Mouse (Mus musculus) C2C12 (cell line): Measurements from ENCODE around the gene Pkdrej. TPM values are rescaled to one million over a fixed set of nuclear protein-coding genes. Genes with fewer than 3 reads are reported as not detected.

Experiments used
- H3K27me3 ChIP-seq: one replicate; pipeline ENCODE4 v1.6.1; 2011; ENCODE audit not compliant: control insufficient read depth, insufficient read depth, insufficient read length
- H3K36me3 ChIP-seq: one replicate; pipeline ENCODE4 v1.6.1; 2011; ENCODE audit not compliant: control insufficient read depth, insufficient read depth
- H3K4me3 ChIP-seq: one replicate; pipeline ENCODE4 v1.5.1; 2011; ENCODE audit warnings: mild to moderate bottlenecking, control low read depth; ENCODE audit not compliant: poor library complexity, insufficient read depth, severe bottlenecking
- H3K79me2 ChIP-seq: one replicate; pipeline ENCODE4 v1.6.1; 2011; ENCODE audit not compliant: control insufficient read depth, insufficient read depth
- H3K79me3 ChIP-seq: one replicate; pipeline ENCODE4 v1.6.1; 2011; ENCODE audit warnings: low read depth, control low read depth
- H3ac ChIP-seq: one replicate; pipeline ENCODE3; 2011; ENCODE audit warnings: low read depth; ENCODE audit not compliant: control insufficient read depth, insufficient read length
- CEBPB ChIP-seq: IDR thresholded peaks from one replicate; pipeline ENCODE4 v1.6.1; 2011; ENCODE audit warnings: low read depth, mild to moderate bottlenecking, control low read depth, moderate library complexity
- CTCF ChIP-seq: IDR thresholded peaks from one replicate; pipeline ENCODE4 v1.5.1; 2011; ENCODE audit not compliant: control insufficient read depth, insufficient read depth, insufficient read length
- FOSL1 ChIP-seq: IDR thresholded peaks from one replicate; pipeline ENCODE4 v1.8.0; 2011; ENCODE audit warnings: mild to moderate bottlenecking, low read length; ENCODE audit not compliant: poor library complexity, insufficient read depth, severe bottlenecking
- MAX ChIP-seq: IDR thresholded peaks from one replicate; pipeline ENCODE4 v1.6.1; 2011; ENCODE audit warnings: mild to moderate bottlenecking, control low read depth
- MYOD1 ChIP-seq: IDR thresholded peaks from one replicate; pipeline ENCODE4 v1.6.1; 2011; ENCODE audit warnings: low read depth; ENCODE audit not compliant: control insufficient read depth, insufficient read length
- MYOG ChIP-seq: IDR thresholded peaks from one replicate; pipeline ENCODE4 v1.6.1; 2011; ENCODE audit not compliant: control insufficient read depth, insufficient read length; ENCODE audit errors: extremely low read depth
- USF1 ChIP-seq: IDR thresholded peaks from one replicate; pipeline ENCODE4 v1.6.1; 2011; ENCODE audit warnings: low read depth, mild to moderate bottlenecking, control low read depth, moderate library complexity
- polyA plus RNA-seq: library from polyadenylated mRNA; unstranded; fragments of >200 nt; fragmentation: generic; extraction: Trizol; gene quantifications from one replicate; pipeline ENCODE4 v1.2.1, GENCODE M21; 2012; ENCODE audit warnings: missing spikeins

Pkdrej gene
- polyA plus RNA-seq, 1 experiment = not detected

DNA sequence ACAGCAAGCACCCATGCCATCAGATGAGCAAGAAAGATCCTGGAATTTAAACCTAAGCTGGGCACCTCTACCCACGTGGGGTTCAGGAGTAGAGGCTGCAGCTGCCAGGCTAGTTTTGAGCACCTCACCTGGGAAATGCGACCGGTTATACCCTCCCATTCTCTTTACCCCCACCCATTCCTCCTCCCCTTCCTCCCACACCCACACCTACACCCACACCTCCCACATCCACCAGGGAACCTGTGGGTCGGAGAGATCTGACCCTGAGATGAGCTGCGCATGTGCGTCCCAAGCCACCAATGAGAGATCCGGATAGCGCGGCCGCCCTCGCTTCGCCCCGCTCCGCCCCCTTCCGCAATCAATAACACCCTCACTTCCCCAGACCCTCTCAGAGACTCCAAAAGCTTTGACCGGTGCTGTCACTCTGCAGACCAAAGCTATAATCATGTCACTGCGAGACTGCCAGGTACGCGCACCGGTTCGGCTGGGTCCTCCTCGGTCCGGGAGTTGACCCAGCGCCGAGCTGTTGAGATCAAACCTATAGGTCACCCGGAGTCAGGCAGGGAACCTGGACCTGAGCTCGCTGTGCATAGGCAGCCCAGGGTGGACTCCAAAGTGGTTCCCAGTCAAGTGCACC lies 10.5 kb upstream of the Pkdrej start, which contains the start of gene Ttc38:
Gene Ttc38 (plus strand): TSS at position 353 of the 637 bp plus-strand sequence.
- Histone ChIP-seq H3ac (no peak within 1 kb of the TSS), H3K36me3 (no peaks in the 10 kb centered on the region), H3K4me3 (no peak within 1 kb of the TSS), H3K27me3 (peaks cover 75% of the 10 kb centered on the region), H3K79me2 (no peaks in the 10 kb centered on the region), H3K79me3 (no peaks in the 10 kb centered on the region)
- TF ChIP-seq MYOD1 (no peak), USF1 (no peak), MAX (no peak), FOSL1 (no peak), CTCF (no peak), CEBPB (no peak), MYOG (no peak)

GRCm38 (mm10) chr15:85829470-85829869 lies 7.9 kb upstream of the Pkdrej start:
- Histone ChIP-seq H3K36me3 (no peaks in the 10 kb centered on the region), H3K79me2 (no peaks in the 10 kb centered on the region), H3K79me3 (no peaks in the 10 kb centered on the region), H3K27me3 (peaks cover 78% of the 10 kb centered on the region), H3K4me3 (no peak overlapping the region), H3ac (no peak overlapping the region)
- TF ChIP-seq MYOD1 = no peak
- TF ChIP-seq CTCF = no peak
- no peak for TF ChIP-seq CEBPB
- no peak for TF ChIP-seq MYOG
- no peak for TF ChIP-seq FOSL1
- no peak for TF ChIP-seq USF1
- TF ChIP-seq MAX = no peak

DNA sequence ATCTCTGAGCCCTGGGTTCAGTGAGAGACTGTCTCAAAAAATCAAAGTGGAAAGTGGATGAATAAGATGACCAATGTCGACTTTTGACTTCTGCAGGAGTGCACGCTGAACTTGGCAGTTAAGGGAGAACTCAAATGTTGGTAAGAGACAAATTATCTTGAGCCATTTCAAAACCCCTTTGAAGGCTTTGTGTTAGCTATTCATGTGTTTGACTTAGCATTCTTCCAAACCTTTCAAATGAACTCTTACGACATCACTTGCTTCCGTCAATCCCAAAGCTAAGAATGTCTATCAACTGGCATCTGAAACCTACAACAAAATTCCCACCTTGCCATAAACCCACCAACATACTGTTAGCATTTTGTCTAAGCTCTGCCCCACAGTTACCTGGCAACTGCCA lies 6.5 kb upstream of the Pkdrej start:
- peaks cover 81% of the 10 kb centered on the region for H3K27me3 ChIP-seq
- H3ac ChIP-seq = no peak overlapping the region
- no peaks in the 10 kb centered on the region for H3K36me3 ChIP-seq
- H3K4me3 ChIP-seq = no peak overlapping the region
- H3K79me2 ChIP-seq = no peaks in the 10 kb centered on the region
- TF ChIP-seq MAX (no peak), FOSL1 (no peak), CEBPB (no peak), CTCF (no peak), MYOD1 (no peak), MYOG (no peak), USF1 (no peak)
- no peaks in the 10 kb centered on the region for H3K79me3 ChIP-seq

- H3K36me3 ChIP-seq = no peaks in the 10 kb centered on the region
- H3K27me3 ChIP-seq = peaks cover 79% of the 10 kb centered on the region
- TF ChIP-seq USF1 (no peak), CEBPB (no peak), CTCF (no peak), MYOD1 (no peak)
- no peak overlapping the region for H3K4me3 ChIP-seq
- H3K79me3 ChIP-seq = no peaks in the 10 kb centered on the region
- no peak overlapping the region for H3ac ChIP-seq
- H3K79me2 ChIP-seq = no peaks in the 10 kb centered on the region
Measured at GRCm38 (mm10) chr15:85826676-85827075, 5.1 kb upstream of the Pkdrej start.

- no peaks in the 10 kb centered on the region for H3K79me3 ChIP-seq
- no peak overlapping the region for H3K4me3 ChIP-seq
Measured at GRCm38 (mm10) chr15:85822011-85822359, 451 bp upstream of the Pkdrej start.

GRCm38 (mm10) chr15:85813428-85813827 lies 8.1 kb downstream of the Pkdrej start:
- Histone ChIP-seq H3K79me3 (no peaks in the 10 kb centered on the region), H3K79me2 (no peaks in the 10 kb centered on the region), H3K4me3 (no peak overlapping the region), H3K36me3 (no peaks in the 10 kb centered on the region), H3K27me3 (peaks cover 47% of the 10 kb centered on the region), H3ac (no peak overlapping the region)
- TF ChIP-seq CTCF (no peak), MAX (no peak), MYOD1 (no peak), MYOG (no peak), USF1 (no peak), FOSL1 (no peak), CEBPB (no peak)

More at GRCm38 (mm10) chr15:85822011-85822359, 451 bp upstream of the Pkdrej start:
- no peaks in the 10 kb centered on the region for H3K36me3 ChIP-seq
- TF ChIP-seq CEBPB (no peak), CTCF (no peak), MYOD1 (no peak), USF1 (no peak)
- no peak overlapping the region for H3ac ChIP-seq
- peaks cover 88% of the 10 kb centered on the region for H3K27me3 ChIP-seq
- no peaks in the 10 kb centered on the region for H3K79me2 ChIP-seq
